Mouse (Mus musculus): ENCODE data around the gene Slc25a15. TPM values are rescaled to one million over a fixed set of nuclear protein-coding genes. Genes with fewer than 3 reads are reported as not detected.

The Slc25a15 gene
- 1 to 10 TPM; 4.1 to 4.4 TPM for total RNA-seq (2023)

DNA sequence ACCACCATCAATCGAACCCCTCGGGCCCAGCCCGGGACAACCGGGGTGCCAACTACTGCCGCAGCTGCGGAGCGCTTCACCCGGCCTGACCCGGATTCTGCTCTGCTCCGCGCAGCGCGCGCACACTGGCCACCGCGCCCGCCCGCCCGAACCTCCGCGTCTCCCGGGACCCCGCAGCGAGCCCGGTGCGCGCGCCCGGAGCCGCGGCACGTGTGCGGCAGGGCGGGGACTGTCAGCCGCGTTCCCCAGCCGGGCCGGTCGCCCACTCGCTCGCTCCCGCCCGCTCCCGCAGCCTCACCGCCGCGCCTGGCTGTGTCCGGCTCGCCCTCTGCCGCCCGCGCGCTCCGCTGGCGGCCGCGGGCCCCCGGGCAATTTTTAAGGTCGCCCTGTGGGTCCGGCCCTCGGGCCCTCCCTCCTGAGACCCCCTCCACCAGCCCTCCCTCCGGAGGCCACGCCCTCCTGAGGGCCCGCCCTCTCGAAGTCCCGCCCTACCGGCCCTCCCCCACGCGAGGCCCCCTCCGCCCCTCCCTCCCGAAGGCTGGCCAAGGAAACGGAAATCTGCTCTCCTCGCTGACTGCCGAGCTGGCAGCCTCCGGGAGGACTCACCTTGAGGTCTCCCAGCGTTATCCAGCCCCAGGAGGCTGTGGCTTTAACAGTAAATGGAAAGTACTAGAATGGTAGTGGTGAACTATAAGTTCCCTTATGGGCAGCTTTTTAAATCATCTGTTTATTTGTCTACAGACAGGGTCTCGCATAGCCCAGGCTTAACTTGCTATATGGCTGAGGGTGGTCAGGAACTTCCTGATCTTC, at the start of gene Slc25a15:
Gene Slc25a15 (minus strand): TSS at position 456 of the 810 bp plus-strand sequence.

DNA sequence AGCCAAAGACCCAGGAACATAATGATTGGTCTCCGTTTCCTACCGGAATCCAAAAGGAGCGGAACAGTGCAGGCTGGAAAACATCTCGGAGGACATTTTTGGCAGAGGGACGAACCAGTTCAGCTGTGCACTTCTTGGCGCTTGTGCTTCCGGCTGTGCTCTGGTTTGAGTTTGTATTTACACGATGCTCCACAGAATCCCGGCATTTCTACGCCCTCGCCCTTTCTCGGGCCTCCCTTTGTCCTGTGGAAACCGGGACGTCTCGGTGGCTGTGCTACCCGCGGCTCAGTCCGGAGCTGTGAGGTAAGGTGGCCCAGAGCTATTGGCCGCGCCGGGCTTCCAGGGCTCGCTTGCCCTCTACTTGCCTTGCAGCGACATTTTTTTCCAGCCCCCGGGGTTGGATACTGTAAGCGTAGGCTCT, 12.9 kb upstream of the Slc25a15 start, which contains the start of gene Mrps31:
Gene Mrps31 (plus strand): TSS at position 80 of the 421 bp plus-strand sequence.

Other genes starting within 250 kb of the Slc25a15 start
- gene Nek3, start 232.2 kb downstream of the Slc25a15 start, total RNA-seq (2023) = 1 to 10 TPM; 2.9 to 3.1 TPM
- gene Ckap2, start 212.8 kb downstream of the Slc25a15 start, total RNA-seq (2023) = under 1 TPM; 0.73 to 0.92 TPM
- 10 to 100 TPM; 21.4 to 23.1 TPM for gene Vps36, start 205.8 kb downstream of the Slc25a15 start, total RNA-seq (2023)
- gene Thsd1, start 171.3 kb downstream of the Slc25a15 start, total RNA-seq (2023) = 1 to 10 TPM in 1 of 2 experiments, under 1 TPM in 1; 0.52 to 1.0 TPM
- gene Tpte, start 115.2 kb downstream of the Slc25a15 start, total RNA-seq (2023) = not detected
- gene Mrps31, start 12.8 kb upstream of the Slc25a15 start, total RNA-seq (2023) = 1 to 10 TPM; 9.4 to 9.7 TPM

Data from monocyte, adult 59 days (primary cell).